Mouse (Mus musculus) frontal cortex, adult (tissue): ENCODE measurements around the gene Ctdspl2.

Experiments used
- ATAC-seq: cut with Nextera tagmentation; 2 replicates; pipeline ENCODE4 v1.9.2; 2017; ENCODE audit warnings: mild to moderate bottlenecking, moderate library complexity, mixed read lengths; ENCODE audit not compliant: low TSS enrichment

The Ctdspl2 gene

DNA sequence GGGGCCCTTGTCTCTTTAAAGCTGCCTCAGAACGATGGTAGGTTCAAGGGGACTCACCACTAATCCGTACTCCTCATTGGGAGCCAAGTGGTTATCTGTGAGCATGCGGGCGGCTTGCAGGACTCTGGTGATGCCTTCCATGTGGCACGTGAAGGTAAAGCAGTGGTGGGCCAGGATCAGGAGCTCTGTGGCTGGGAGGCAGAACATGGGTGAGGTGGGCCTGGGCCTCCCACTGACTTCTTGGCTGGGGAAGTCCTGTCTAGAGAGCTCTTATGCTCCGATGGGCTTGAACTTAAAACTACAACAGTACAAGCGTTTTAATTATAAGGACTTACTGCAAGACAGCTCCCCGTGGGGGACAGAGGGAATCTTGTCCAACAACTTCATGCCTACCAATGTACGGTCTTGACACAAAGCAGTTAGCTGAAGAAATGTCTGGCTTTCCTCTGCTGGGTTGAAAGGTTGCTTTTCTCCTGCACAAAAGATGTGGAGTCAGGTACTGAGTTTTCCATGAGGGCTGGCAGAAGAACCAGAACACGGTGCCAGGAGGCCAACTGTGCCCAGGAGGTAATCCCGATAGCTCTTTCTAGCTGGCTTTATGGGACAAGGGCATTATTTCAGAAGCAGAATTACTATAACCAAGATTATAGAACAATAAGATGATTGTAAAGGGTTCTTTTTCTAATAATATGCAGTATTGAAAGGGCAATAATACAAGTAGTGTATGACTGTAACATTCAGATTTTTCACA is 103.7 kb downstream of the Ctdspl2 start:
- no peak for ATAC-seq
